Comparison of ENCODE assay signal across 8 mouse cellular contexts in genomic region chr9:21601722-21602399, GRCm38 (mm10). TPM values are rescaled to one million over a fixed set of nuclear protein-coding genes. Genes with fewer than 3 reads are reported as not detected.
DNase-seq lines count a peak whose midpoint lies in the region; ATAC-seq and TF ChIP-seq lines count a peak whose summit lies in the region.

No protein-coding gene starts in this region.

- H3K4me3 ChIP-seq in cortical plate, adult 2 months (ENCODE audit: insufficient read depth, low read length), result no peak overlapping the region
- H3K4me3 ChIP-seq in heart, adult 2 months, result no peak overlapping the region
- H3K4me3 ChIP-seq in liver, embryonic 11.5 days (ENCODE audit: low read depth, low read length), result no peak overlapping the region
- no peak overlapping the region for H3K4me3 ChIP-seq in stomach, embryonic 14.5 days (ENCODE audit: low read depth, low read length)

- no peaks in the 10 kb centered on the region for H3K36me3 ChIP-seq in heart, adult 2 months (ENCODE audit: control insufficient read depth, insufficient read depth, low read length)
- no peaks in the 10 kb centered on the region for H3K36me3 ChIP-seq in liver, embryonic 11.5 days (ENCODE audit: control insufficient read depth, insufficient read depth, low read length)
- H3K36me3 ChIP-seq in stomach, embryonic 14.5 days (ENCODE audit: control insufficient read depth, insufficient read depth, low read length), result no peaks in the 10 kb centered on the region

- no peak overlapping the region for H3K9ac ChIP-seq in heart, adult 2 months (ENCODE audit: low read depth, low read length)
- no peak overlapping the region for H3K9ac ChIP-seq in liver, embryonic 11.5 days (ENCODE audit: low read depth, low read length)
- H3K9ac ChIP-seq in stomach, embryonic 14.5 days (replicated peaks; ENCODE audit: low read depth, low read length), result no peak overlapping the region

- DNase-seq in B cell, adult 2 months, result peak; percentile 82 to 85
- DNase-seq in ZHBTc4 (ENCODE audit: low read depth, low spot score), result peak; percentile 91
- peak; percentile 65 for DNase-seq in heart, adult 2 months
- DNase-seq in kidney, adult 9 months, result peak; percentile 81
- peak; percentile 61 for DNase-seq in liver, embryonic 11.5 days (ENCODE audit: low spot score)

- intact Hi-C loops in heart, adult 2 months (cut with DNase I), result loop anchor here (2.0 to 5.0 kb wide), 2 partner anchors 200 to 267 kb away; no protein-coding TSS in a partner anchor

- TF ChIP-seq EP300 in heart, adult 2 months (IDR thresholded peaks at IDR 0.05; ENCODE audit: insufficient read depth, low read depth, low read length), result 0 out of 2 replicates have a peak, but pooled peaks have one; percentile 75

- WGBS in heart, adult 2 months, result 53% methylated on average over 10 of the region's 10 CpGs
- 50% methylated on average over 10 of the region's 10 CpGs for WGBS in liver, embryonic 11.5 days
- 49% methylated on average over 10 of the region's 10 CpGs for WGBS in stomach, embryonic 14.5 days

- peak; percentile 85 for TF ChIP-seq CTCF in cortical plate, adult 2 months (IDR thresholded peaks at IDR 0.05; ENCODE audit: extremely low read depth, insufficient read depth, low read length)
- TF ChIP-seq CTCF in heart, adult 2 months (IDR thresholded peaks at IDR 0.05), result peak; percentile 89

- H3K9me3 ChIP-seq in liver, embryonic 11.5 days (ENCODE audit: control insufficient read depth, low read length), result no peaks in the 10 kb centered on the region
- no peaks in the 10 kb centered on the region for H3K9me3 ChIP-seq in stomach, embryonic 14.5 days (ENCODE audit: control insufficient read depth, low read depth, low read length)

- H3K27me3 ChIP-seq in heart, adult 2 months (ENCODE audit: control insufficient read depth, insufficient read depth, low read length), result no peaks in the 10 kb centered on the region
- H3K27me3 ChIP-seq in liver, embryonic 11.5 days (replicated peaks; ENCODE audit: control insufficient read depth, insufficient read depth, low read length), result no peaks in the 10 kb centered on the region
- no peaks in the 10 kb centered on the region for H3K27me3 ChIP-seq in stomach, embryonic 14.5 days (ENCODE audit: control insufficient read depth, insufficient read depth, low read length)

- no peaks in the 10 kb centered on the region for H3K79me2 ChIP-seq in heart, adult 2 months (replicated peaks; ENCODE audit: control insufficient read depth, insufficient read depth, low read length)

- H3K4me1 ChIP-seq in cortical plate, adult 2 months (ENCODE audit: control insufficient read depth, insufficient read depth, low read length), result no peaks in the 10 kb centered on the region
- 0 out of 2 replicates have a peak, but pooled peaks cover 1% of the 10 kb centered on the region for H3K4me1 ChIP-seq in heart, adult 2 months (ENCODE audit: control insufficient read depth, insufficient read depth, low read length)
- H3K4me1 ChIP-seq in liver, embryonic 11.5 days (replicated peaks; ENCODE audit: control insufficient read depth, insufficient read depth, low read length), result peaks cover 4% of the 10 kb centered on the region; the same call in 1 of the 2 replicates
- H3K4me1 ChIP-seq in stomach, embryonic 14.5 days (ENCODE audit: control insufficient read depth, insufficient read depth, low read length), result no peaks in the 10 kb centered on the region

- peak; percentile 51 for ATAC-seq in liver, embryonic 11.5 days (replicated peaks; ENCODE audit: low FRiP score)
- ATAC-seq in monocyte, adult 5-6 weeks (replicated peaks; ENCODE audit: insufficient number of reproducible peaks, low FRiP score, low TSS enrichment, poor library complexity, severe bottlenecking), result peak; percentile 75
- ATAC-seq in stomach, embryonic 14.5 days (ENCODE audit: insufficient number of reproducible peaks, insufficient read depth, low FRiP score, low read depth), result peak; percentile 79; the same call in 1 of the 2 replicates

- H3K27ac ChIP-seq in cortical plate, adult 2 months (ENCODE audit: insufficient read depth, low read length), result no peak overlapping the region
- H3K27ac ChIP-seq in heart, adult 2 months, result no peak overlapping the region
- no peak overlapping the region for H3K27ac ChIP-seq in liver, embryonic 11.5 days (ENCODE audit: low read depth, low read length)
- no peak overlapping the region for H3K27ac ChIP-seq in stomach, embryonic 14.5 days (ENCODE audit: low read length)

- no peak overlapping the region for H3K4me2 ChIP-seq in liver, embryonic 11.5 days
- no peak overlapping the region for H3K4me2 ChIP-seq in stomach, embryonic 14.5 days (replicated peaks; ENCODE audit: low read depth, low read length)

- no peak for TF ChIP-seq POLR2A in cortical plate, adult 2 months (IDR thresholded peaks at IDR 0.05; ENCODE audit: extremely low read depth, insufficient read depth, low read length)
- no peak for TF ChIP-seq POLR2A in heart, adult 2 months (IDR thresholded peaks at IDR 0.05; ENCODE audit: insufficient read depth, low read depth, low read length)

RNA-seq across cellular contexts. Expression of gene Yipf2, which starts 9.2 kb away (rescaled TPM):
- 27.6 and 29.1 TPM in 2 replicates for polyA plus RNA-seq in cortical plate, adult 2 months (2012; rRNA removed)
- total RNA-seq in heart, adult 2 months (2021), result 1 to 10 TPM; 6.4 to 8.0 TPM
- 11.2 and 12.5 TPM in 2 replicates for polyA plus RNA-seq in heart, adult 2 months (2012; rRNA removed)
- polyA plus RNA-seq in liver, embryonic 11.5 days (2014; fragmentation: Nextera tagmentation; extraction: Ambion mirVana), result 15.5 and 16.5 TPM in 2 replicates
- 9.4 to 12.1 TPM (median 10.3 TPM) in 3 replicates for total RNA-seq in monocyte, adult 5-6 weeks (2017)
- 26.9 and 27.5 TPM in 2 replicates for polyA plus RNA-seq in stomach, embryonic 14.5 days (2014; fragmentation: Nextera tagmentation; extraction: Ambion mirVana)

RNA-seq across cellular contexts. Expression of gene Timm29, which starts 9.3 kb away (rescaled TPM):
- polyA plus RNA-seq in cortical plate, adult 2 months (2012; rRNA removed), result 50.4 and 53.2 TPM in 2 replicates
- total RNA-seq in heart, adult 2 months (2021), result 10 to 100 TPM; 55.2 to 63.8 TPM
- 35.2 and 58.6 TPM in 2 replicates for polyA plus RNA-seq in heart, adult 2 months (2012; rRNA removed)
- polyA plus RNA-seq in liver, embryonic 11.5 days (2014; fragmentation: Nextera tagmentation; extraction: Ambion mirVana), result 35.2 and 41.5 TPM in 2 replicates
- 21.2 to 32.4 TPM (median 25.6 TPM) in 3 replicates for total RNA-seq in monocyte, adult 5-6 weeks (2017)
- 29.4 and 33.4 TPM in 2 replicates for polyA plus RNA-seq in stomach, embryonic 14.5 days (2014; fragmentation: Nextera tagmentation; extraction: Ambion mirVana)

RNA-seq across cellular contexts. Expression of gene Smarca4, which starts 14.1 kb away (rescaled TPM):
- polyA plus RNA-seq in cortical plate, adult 2 months (2012; rRNA removed), result 77.3 and 80.3 TPM in 2 replicates
- 10 to 100 TPM; 43.5 to 47.0 TPM for total RNA-seq in heart, adult 2 months (2021)
- 21.5 and 26.5 TPM in 2 replicates for polyA plus RNA-seq in heart, adult 2 months (2012; rRNA removed)
- 86.1 and 86.6 TPM in 2 replicates for polyA plus RNA-seq in liver, embryonic 11.5 days (2014; fragmentation: Nextera tagmentation; extraction: Ambion mirVana)
- total RNA-seq in monocyte, adult 5-6 weeks (2017), result 46.9 to 71.7 TPM (median 48.3 TPM) in 3 replicates
- 91.8 and 95.0 TPM in 2 replicates for polyA plus RNA-seq in stomach, embryonic 14.5 days (2014; fragmentation: Nextera tagmentation; extraction: Ambion mirVana)

RNA-seq across cellular contexts. Expression of gene Carm1, which starts 55.2 kb away (rescaled TPM):
- polyA plus RNA-seq in cortical plate, adult 2 months (2012; rRNA removed), result 58.9 and 61.6 TPM in 2 replicates
- 10 to 100 TPM; 61.5 to 66.5 TPM for total RNA-seq in heart, adult 2 months (2021)
- polyA plus RNA-seq in heart, adult 2 months (2012; rRNA removed), result 65.4 and 77.6 TPM in 2 replicates
- 54.9 TPM in 2 replicates for polyA plus RNA-seq in liver, embryonic 11.5 days (2014; fragmentation: Nextera tagmentation; extraction: Ambion mirVana)
- total RNA-seq in monocyte, adult 5-6 weeks (2017), result 13.5 to 23.0 TPM (median 17.2 TPM) in 3 replicates
- 39.7 and 42.7 TPM in 2 replicates for polyA plus RNA-seq in stomach, embryonic 14.5 days (2014; fragmentation: Nextera tagmentation; extraction: Ambion mirVana)
